Mouse (Mus musculus): Measurements from ENCODE around the gene Iqcf3. TPM values are rescaled to one million over a fixed set of nuclear protein-coding genes. Genes with fewer than 3 reads are reported as not detected.

Gene Iqcf3
- polyA plus RNA-seq, 1 experiment from 2014 or later, result not detected

- Histone ChIP-seq H3K9me3 (ENCODE audit: control insufficient read depth, low read length) (no peaks in the 10 kb centered on the region), H3K27me3 (replicated peaks; ENCODE audit: control insufficient read depth, insufficient read depth, low read length) (no peaks in the 10 kb centered on the region), H3K9ac (replicated peaks; ENCODE audit: low read depth, low read length) (peak within 1 kb of the TSS; percentile 56), H3K4me2 (ENCODE audit: low read length) (peak within 1 kb of the TSS; percentile 77), H3K27ac (ENCODE audit: low read length) (no peak within 1 kb of the TSS), H3K4me1 (replicated peaks; ENCODE audit: control insufficient read depth, insufficient read depth, low read length) (peaks cover 20% of the 10 kb centered on the region), H3K36me3 (ENCODE audit: control insufficient read depth, insufficient read depth) (no peaks in the 10 kb centered on the region), H3K4me3 (replicated peaks; ENCODE audit: low read length) (peak within 1 kb of the TSS; percentile 66)
- WGBS, result under 1% methylated on average over 41 of the region's 41 CpGs
- peak; percentile 99 for ATAC-seq
Observed at GRCm38 (mm10) chr9:106476924-106477484, 84.4 kb downstream of the Iqcf3 start, which contains the start of gene Parp3. Gene Parp3 (minus strand): TSS chr9:106476949.

DNA sequence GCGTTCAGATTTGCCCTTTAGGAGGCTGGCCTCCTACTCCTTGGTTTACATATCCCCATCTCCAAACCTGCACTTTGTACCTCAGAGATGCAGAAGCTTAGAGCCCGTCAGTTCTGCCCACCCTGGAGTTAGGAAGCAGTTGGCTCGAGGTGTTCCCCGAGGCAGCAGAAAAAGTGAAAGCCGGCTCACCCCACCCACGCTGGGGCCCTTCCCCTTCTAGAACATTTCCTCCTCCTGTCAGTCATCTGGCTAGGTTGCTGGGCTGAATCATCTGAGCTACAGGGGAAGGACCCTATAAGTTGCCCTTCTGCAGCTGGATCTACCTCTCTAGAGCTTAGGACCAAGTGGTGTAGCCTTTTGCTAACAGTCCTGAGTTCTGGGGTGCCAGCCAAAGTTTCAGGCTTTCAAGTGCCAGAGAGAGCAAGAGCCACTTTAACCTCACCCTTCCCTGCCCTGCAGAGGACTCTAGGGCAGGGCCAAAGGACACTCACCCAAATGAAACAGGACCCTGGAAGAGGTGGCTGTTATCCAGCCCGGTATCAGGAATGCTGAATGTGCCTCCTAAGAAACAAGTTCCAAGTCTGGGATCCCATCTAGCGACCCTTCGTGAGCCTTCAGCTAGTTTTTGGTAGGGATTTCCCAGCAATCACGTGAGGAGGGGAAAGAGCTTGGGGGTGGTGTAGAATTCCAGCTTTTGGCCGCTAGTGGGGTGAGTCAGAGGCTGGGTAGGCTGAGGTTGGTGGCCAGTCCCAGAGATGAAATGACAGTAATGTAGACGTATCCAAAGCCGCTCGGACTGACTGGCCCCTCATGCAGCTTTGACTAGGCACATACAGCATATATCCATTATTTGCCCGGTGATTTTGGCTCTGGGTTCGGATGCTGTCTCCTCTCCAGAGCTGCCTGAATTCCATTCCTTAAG is 85.2 kb downstream of the Iqcf3 start:
- Histone ChIP-seq H3K4me1 (replicated peaks; ENCODE audit: control insufficient read depth, insufficient read depth, low read length) (peaks cover 20% of the 10 kb centered on the region), H3K27me3 (replicated peaks; ENCODE audit: control insufficient read depth, insufficient read depth, low read length) (no peaks in the 10 kb centered on the region), H3K4me2 (ENCODE audit: low read length) (peak overlapping the region; percentile 28), H3K27ac (ENCODE audit: low read length) (no peak overlapping the region), H3K9me3 (ENCODE audit: control insufficient read depth, low read length) (no peaks in the 10 kb centered on the region), H3K4me3 (replicated peaks; ENCODE audit: low read length) (0 out of 2 replicates have a peak overlapping the region, but pooled peaks have one; percentile 6), H3K36me3 (ENCODE audit: control insufficient read depth, insufficient read depth) (no peaks in the 10 kb centered on the region), H3K9ac (replicated peaks; ENCODE audit: low read depth, low read length) (no peak overlapping the region)
- no peak for ATAC-seq
- WGBS, result 35% methylated on average over 16 of the region's 16 CpGs

GRCm38 (mm10) chr9:106475663-106476001 is 85.8 kb downstream of the Iqcf3 start, which contains the start of gene Rrp9:
Gene Rrp9 (plus strand): TSS chr9:106475963.
- H3K4me1 ChIP-seq (replicated peaks; ENCODE audit: control insufficient read depth, insufficient read depth, low read length), result peaks cover 20% of the 10 kb centered on the region
- ATAC-seq, result no peak
- no peaks in the 10 kb centered on the region for H3K36me3 ChIP-seq (ENCODE audit: control insufficient read depth, insufficient read depth)
- peak within 1 kb of the TSS; percentile 28 for H3K4me2 ChIP-seq (ENCODE audit: low read length)
- H3K9ac ChIP-seq (replicated peaks; ENCODE audit: low read depth, low read length), result no peak within 1 kb of the TSS
- H3K4me3 ChIP-seq (replicated peaks; ENCODE audit: low read length), result 0 out of 2 replicates have a peak within 1 kb of the TSS, but pooled peaks have one; percentile 6
- H3K9me3 ChIP-seq (ENCODE audit: control insufficient read depth, low read length), result no peaks in the 10 kb centered on the region
- H3K27me3 ChIP-seq (replicated peaks; ENCODE audit: control insufficient read depth, insufficient read depth, low read length), result no peaks in the 10 kb centered on the region
- no peak within 1 kb of the TSS for H3K27ac ChIP-seq (ENCODE audit: low read length)
- 88% methylated on average over 10 of the region's 10 CpGs for WGBS

GRCm38 (mm10) chr9:106475046-106475445 is 86.4 kb downstream of the Iqcf3 start:
- no peak overlapping the region for H3K4me3 ChIP-seq (replicated peaks; ENCODE audit: low read length)
- H3K27ac ChIP-seq (ENCODE audit: low read length), result no peak overlapping the region
- no peak for ATAC-seq
- H3K36me3 ChIP-seq (ENCODE audit: control insufficient read depth, insufficient read depth), result no peaks in the 10 kb centered on the region
- no peaks in the 10 kb centered on the region for H3K27me3 ChIP-seq (replicated peaks; ENCODE audit: control insufficient read depth, insufficient read depth, low read length)
- peaks cover 20% of the 10 kb centered on the region for H3K4me1 ChIP-seq (replicated peaks; ENCODE audit: control insufficient read depth, insufficient read depth, low read length)
- no peaks in the 10 kb centered on the region for H3K9me3 ChIP-seq (ENCODE audit: control insufficient read depth, low read length)
- 69% methylated on average over 7 of the region's 7 CpGs for WGBS
- H3K4me2 ChIP-seq (ENCODE audit: low read length), result no peak overlapping the region
- H3K9ac ChIP-seq (replicated peaks; ENCODE audit: low read depth, low read length), result no peak overlapping the region

DNA sequence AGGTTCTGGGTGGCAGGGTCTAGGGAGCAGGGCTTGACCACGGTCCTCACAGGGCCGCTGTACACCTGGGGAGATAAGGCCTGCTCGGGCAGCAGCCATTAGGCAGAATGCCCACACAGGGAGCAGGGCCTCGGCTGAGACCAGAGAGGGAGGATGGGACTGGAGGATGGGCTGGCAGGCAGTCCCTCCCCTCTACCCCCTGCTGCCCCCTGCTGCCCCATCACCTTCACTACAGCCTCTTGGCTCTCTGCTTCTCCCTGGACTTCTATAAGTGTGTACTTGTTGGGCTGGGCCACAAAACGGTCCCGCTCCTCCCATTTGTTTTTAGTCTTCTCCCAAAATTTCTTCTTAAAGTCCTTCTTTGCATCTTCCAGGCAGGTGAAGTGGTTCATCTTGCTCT is 87.0 kb downstream of the Iqcf3 start:
- Histone ChIP-seq H3K36me3 (ENCODE audit: control insufficient read depth, insufficient read depth) (no peaks in the 10 kb centered on the region), H3K4me1 (replicated peaks; ENCODE audit: control insufficient read depth, insufficient read depth, low read length) (peaks cover 20% of the 10 kb centered on the region), H3K4me3 (replicated peaks; ENCODE audit: low read length) (no peak overlapping the region), H3K9ac (replicated peaks; ENCODE audit: low read depth, low read length) (no peak overlapping the region), H3K9me3 (ENCODE audit: control insufficient read depth, low read length) (no peaks in the 10 kb centered on the region), H3K4me2 (ENCODE audit: low read length) (no peak overlapping the region), H3K27ac (ENCODE audit: low read length) (no peak overlapping the region), H3K27me3 (replicated peaks; ENCODE audit: control insufficient read depth, insufficient read depth, low read length) (no peaks in the 10 kb centered on the region)
- 3% methylated on average over 6 of the region's 6 CpGs for WGBS
- no peak for ATAC-seq

- Histone ChIP-seq H3K27me3 (replicated peaks; ENCODE audit: control insufficient read depth, insufficient read depth, low read length) (no peaks in the 10 kb centered on the region), H3K9me3 (ENCODE audit: control insufficient read depth, low read length) (no peaks in the 10 kb centered on the region), H3K9ac (replicated peaks; ENCODE audit: low read depth, low read length) (no peak overlapping the region), H3K36me3 (ENCODE audit: control insufficient read depth, insufficient read depth) (no peaks in the 10 kb centered on the region), H3K27ac (ENCODE audit: low read length) (no peak overlapping the region), H3K4me3 (replicated peaks; ENCODE audit: low read length) (no peak overlapping the region), H3K4me2 (ENCODE audit: low read length) (no peak overlapping the region), H3K4me1 (replicated peaks; ENCODE audit: control insufficient read depth, insufficient read depth, low read length) (peaks cover 20% of the 10 kb centered on the region)
- no peak for ATAC-seq
- WGBS, result 81% methylated on average over 5 of the region's 5 CpGs
Observed at GRCm38 (mm10) chr9:106473753-106474105, 87.7 kb downstream of the Iqcf3 start.

GRCm38 (mm10) chr9:106473081-106473752 is 88.2 kb downstream of the Iqcf3 start:
- ATAC-seq, result no peak
- H3K27me3 ChIP-seq (replicated peaks; ENCODE audit: control insufficient read depth, insufficient read depth, low read length), result no peaks in the 10 kb centered on the region
- no peak overlapping the region for H3K27ac ChIP-seq (ENCODE audit: low read length)
- WGBS, result 90% methylated on average over 16 of the region's 16 CpGs
- H3K36me3 ChIP-seq (ENCODE audit: control insufficient read depth, insufficient read depth), result no peaks in the 10 kb centered on the region
- no peak overlapping the region for H3K9ac ChIP-seq (replicated peaks; ENCODE audit: low read depth, low read length)
- peaks cover 15% of the 10 kb centered on the region for H3K4me1 ChIP-seq (replicated peaks; ENCODE audit: control insufficient read depth, insufficient read depth, low read length)
- H3K4me3 ChIP-seq (replicated peaks; ENCODE audit: low read length), result no peak overlapping the region
- H3K4me2 ChIP-seq (ENCODE audit: low read length), result no peak overlapping the region
- no peaks in the 10 kb centered on the region for H3K9me3 ChIP-seq (ENCODE audit: control insufficient read depth, low read length)

DNA sequence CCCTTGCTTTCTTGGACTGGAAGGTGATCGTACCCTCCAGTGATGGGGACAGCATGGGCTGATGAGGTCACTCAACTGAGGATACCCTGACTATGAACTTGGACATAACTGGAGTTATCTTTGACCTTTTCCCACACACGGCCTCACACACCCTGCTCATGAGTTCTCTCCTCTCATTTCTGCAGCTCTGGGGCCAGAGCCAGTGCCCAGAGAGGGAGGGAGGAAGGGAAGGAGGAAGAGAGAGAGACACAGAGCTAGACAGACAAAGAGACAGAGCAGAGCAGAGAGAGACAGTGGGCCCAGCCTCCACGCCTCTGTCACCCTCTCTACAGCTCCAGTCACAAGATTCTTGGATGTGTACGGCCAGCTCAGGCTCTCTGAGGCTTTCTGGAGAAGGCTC is 89.1 kb downstream of the Iqcf3 start:
- H3K27ac ChIP-seq (ENCODE audit: low read length), result no peak overlapping the region
- no peaks in the 10 kb centered on the region for H3K36me3 ChIP-seq (ENCODE audit: control insufficient read depth, insufficient read depth)
- H3K4me2 ChIP-seq (ENCODE audit: low read length), result no peak overlapping the region
- H3K4me3 ChIP-seq (replicated peaks; ENCODE audit: low read length), result no peak overlapping the region
- 64% methylated on average over 4 of the region's 4 CpGs for WGBS
- no peak for ATAC-seq
- no peaks in the 10 kb centered on the region for H3K27me3 ChIP-seq (replicated peaks; ENCODE audit: control insufficient read depth, insufficient read depth, low read length)
- H3K9ac ChIP-seq (replicated peaks; ENCODE audit: low read depth, low read length), result no peak overlapping the region
- H3K9me3 ChIP-seq (ENCODE audit: control insufficient read depth, low read length), result no peaks in the 10 kb centered on the region
- peaks cover 8% of the 10 kb centered on the region; the same call in 1 of the 2 replicates for H3K4me1 ChIP-seq (replicated peaks; ENCODE audit: control insufficient read depth, insufficient read depth, low read length)

DNA sequence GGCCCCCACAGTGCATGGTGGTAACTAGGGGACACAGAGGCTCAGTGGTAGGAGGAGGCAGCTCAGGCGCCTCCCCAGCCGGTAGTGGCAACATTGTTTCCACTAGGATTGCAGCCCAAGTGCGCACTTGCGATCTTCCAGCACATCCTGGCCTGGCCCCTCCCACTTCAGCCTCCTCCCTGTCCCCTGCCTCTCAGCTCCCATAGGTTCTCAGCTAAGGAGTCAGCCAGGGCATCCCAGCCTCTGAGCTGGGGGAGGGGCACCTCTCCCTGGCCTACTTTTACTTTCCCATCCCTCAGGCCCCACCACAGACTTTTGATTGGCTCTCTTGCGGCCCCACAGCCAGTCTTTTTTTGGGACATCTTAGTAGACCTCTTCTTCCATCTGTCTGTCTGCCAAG is 89.5 kb downstream of the Iqcf3 start:
- 10% methylated on average over 5 of the region's 5 CpGs for WGBS
- no peak for ATAC-seq
- Histone ChIP-seq H3K4me2 (ENCODE audit: low read length) (no peak overlapping the region), H3K4me1 (replicated peaks; ENCODE audit: control insufficient read depth, insufficient read depth, low read length) (peaks cover 8% of the 10 kb centered on the region; the same call in 1 of the 2 replicates), H3K27ac (ENCODE audit: low read length) (no peak overlapping the region), H3K27me3 (replicated peaks; ENCODE audit: control insufficient read depth, insufficient read depth, low read length) (no peaks in the 10 kb centered on the region), H3K4me3 (replicated peaks; ENCODE audit: low read length) (no peak overlapping the region), H3K9ac (replicated peaks; ENCODE audit: low read depth, low read length) (no peak overlapping the region), H3K9me3 (ENCODE audit: control insufficient read depth, low read length) (no peaks in the 10 kb centered on the region), H3K36me3 (ENCODE audit: control insufficient read depth, insufficient read depth) (no peaks in the 10 kb centered on the region)
